Mouse (Mus musculus) v-Abl transformed pro-B cells (cell line): ENCODE measurements at regions not wholly inside any gene's neighbourhood (a gene's known extent, or its start where the extent isn't known, plus 50 kb on each side); places are given as distances from the start of the nearest gene placed in this dataset.

Experiments
- in situ Hi-C, 2 experiments: fragments of 400-800 bp; cut with MboI; formaldehyde crosslinking; loops; one replicate each; pipeline ENCODE4 v1.15.1; 2025; ENCODE audit not compliant: unreplicated experiment in 2 of 2

GRCm38 (mm10) chr1:144452141-144452540 lies 115.3 kb downstream of the Rgs21 start:
- in situ Hi-C loops, result no loop called here

GRCm38 (mm10) chr1:144451731-144452130 lies 115.7 kb downstream of the Rgs21 start:
- in situ Hi-C loops, result no loop called here

GRCm38 (mm10) chr1:144436617-144437016 lies 130.8 kb downstream of the Rgs21 start:
- in situ Hi-C loops, result no loop called here

GRCm38 (mm10) chr1:144432816-144433215 lies 134.7 kb downstream of the Rgs21 start:
- in situ Hi-C loops, result no loop called here

GRCm38 (mm10) chr1:144431535-144432276 lies 135.8 kb downstream of the Rgs21 start:
- in situ Hi-C loops, result no loop called here

GRCm38 (mm10) chr1:144421374-144421773 lies 146.1 kb downstream of the Rgs21 start:
- in situ Hi-C loops, result no loop called here

GRCm38 (mm10) chr1:144406387-144407383 lies 157.6 kb upstream of the Rgs1 start:
- in situ Hi-C loops, result no loop called here

- in situ Hi-C loops, result no loop called here
These were observed 156.7 kb upstream of the Rgs1 start for GRCm38 (mm10) chr1:144405724-144406123.

- in situ Hi-C loops, result no loop called here
These were observed 156.0 kb upstream of the Rgs1 start for GRCm38 (mm10) chr1:144405031-144405430.

GRCm38 (mm10) chr1:144379991-144380594 lies 131.1 kb upstream of the Rgs1 start:
- in situ Hi-C loops, result loop anchor here (5.0 to 10.0 kb wide), 6 partner anchors 138 to 578 kb away; no protein-coding TSS in a partner anchor

- in situ Hi-C loops, result loop anchor here in 1 of 2 experiments (10.0 kb wide), 1 partner anchor 459 kb away; no protein-coding TSS in a partner anchor
These were observed 125.1 kb upstream of the Rgs1 start for GRCm38 (mm10) chr1:144374121-144374520.

- in situ Hi-C loops, result no loop called here
These were observed 118.5 kb upstream of the Rgs1 start for GRCm38 (mm10) chr1:144367492-144367891.

- in situ Hi-C loops, result no loop called here
These were observed 106.7 kb upstream of the Rgs1 start for GRCm38 (mm10) chr1:144355560-144356310.

- in situ Hi-C loops, result no loop called here
These were observed 106.0 kb upstream of the Rgs1 start for GRCm38 (mm10) chr1:144355041-144355440.

- in situ Hi-C loops, result no loop called here
These were observed 104.3 kb upstream of the Rgs1 start for GRCm38 (mm10) chr1:144353320-144353719.

- in situ Hi-C loops, result no loop called here
These were observed 94.8 kb upstream of the Rgs1 start for GRCm38 (mm10) chr1:144343820-144344219.

GRCm38 (mm10) chr1:144343299-144343698 lies 94.3 kb upstream of the Rgs1 start:
- in situ Hi-C loops, result no loop called here

GRCm38 (mm10) chr1:144337572-144337971 lies 88.5 kb upstream of the Rgs1 start:
- in situ Hi-C loops, result no loop called here

GRCm38 (mm10) chr1:144330365-144331050 lies 81.5 kb upstream of the Rgs1 start:
- in situ Hi-C loops, result no loop called here

- in situ Hi-C loops, result no loop called here
These were observed 70.4 kb upstream of the Rgs1 start for GRCm38 (mm10) chr1:144319406-144319805.
